Mouse (Mus musculus) limb, embryonic 13.5 days (tissue): ENCODE measurements around the gene Abl1. TPM values are rescaled to one million over a fixed set of nuclear protein-coding genes. Genes with fewer than 3 reads are reported as not detected.

Source experiments
- ATAC-seq: fragments of 200-750 bp; cut with Nextera tagmentation; 2 replicates; pipeline ENCODE4 v1.8.0; 2017; ENCODE audit warnings: low read depth, moderate number of reproducible peaks, moderate TSS enrichment; ENCODE audit not compliant: low FRiP score
- H3K27ac ChIP-seq: fragments of 300-500 bp; sonication (generic); 2 replicates; pipeline ENCODE4 v1.5.1; 2015; ENCODE audit warnings: inconsistent platforms, mild to moderate bottlenecking, moderate library complexity
- H3K27me3 ChIP-seq: fragments of 300-500 bp; sonication (generic); 2 replicates; pipeline ENCODE4 v1.6.1; 2015; ENCODE audit warnings: mild to moderate bottlenecking, inconsistent platforms
- H3K36me3 ChIP-seq: fragments of 300-500 bp; sonication (generic); 2 replicates; pipeline ENCODE4 v1.6.1; 2015; ENCODE audit warnings: inconsistent platforms, mild to moderate bottlenecking, moderate library complexity
- H3K4me1 ChIP-seq: fragments of 300-500 bp; sonication (generic); 2 replicates; pipeline ENCODE4 v1.6.1; 2015; ENCODE audit warnings: inconsistent platforms
- H3K4me2 ChIP-seq: fragments of 300-500 bp; sonication (generic); replicated peaks from 2 replicates; pipeline ENCODE4 v1.6.1; 2015; ENCODE audit warnings: inconsistent platforms, mild to moderate bottlenecking, moderate library complexity
- H3K4me3 ChIP-seq: fragments of 300-500 bp; sonication (generic); 2 replicates; pipeline ENCODE4 v1.5.1; 2015; ENCODE audit warnings: moderate library complexity, mild to moderate bottlenecking, inconsistent platforms
- H3K9ac ChIP-seq: fragments of 300-500 bp; sonication (generic); 2 replicates; pipeline ENCODE4 v1.6.1; 2015; ENCODE audit warnings: mild to moderate bottlenecking, inconsistent platforms
- H3K9me3 ChIP-seq: fragments of 300-500 bp; sonication (generic); 2 replicates; pipeline ENCODE4 v1.6.1; 2016; ENCODE audit warnings: inconsistent platforms
- WGBS: fragments of 180-500 bp; shearing (Covaris S2); methylation state at CpG from one replicate; pipeline ENCODE4 v1.1.7; 2015; 5-methylcytosine and 5-hydroxymethylcytosine counted together
- polyA plus RNA-seq: library from polyadenylated mRNA; unstranded; fragments of >200 nt; fragmentation: Nextera tagmentation; extraction: Ambion mirVana; gene quantifications from 2 replicates; pipeline ENCODE4 v1.2.1, GENCODE M21; 2015

Abl1 gene
- polyA plus RNA-seq, 1 experiment from 2014 or later: 55.9 TPM

DNA sequence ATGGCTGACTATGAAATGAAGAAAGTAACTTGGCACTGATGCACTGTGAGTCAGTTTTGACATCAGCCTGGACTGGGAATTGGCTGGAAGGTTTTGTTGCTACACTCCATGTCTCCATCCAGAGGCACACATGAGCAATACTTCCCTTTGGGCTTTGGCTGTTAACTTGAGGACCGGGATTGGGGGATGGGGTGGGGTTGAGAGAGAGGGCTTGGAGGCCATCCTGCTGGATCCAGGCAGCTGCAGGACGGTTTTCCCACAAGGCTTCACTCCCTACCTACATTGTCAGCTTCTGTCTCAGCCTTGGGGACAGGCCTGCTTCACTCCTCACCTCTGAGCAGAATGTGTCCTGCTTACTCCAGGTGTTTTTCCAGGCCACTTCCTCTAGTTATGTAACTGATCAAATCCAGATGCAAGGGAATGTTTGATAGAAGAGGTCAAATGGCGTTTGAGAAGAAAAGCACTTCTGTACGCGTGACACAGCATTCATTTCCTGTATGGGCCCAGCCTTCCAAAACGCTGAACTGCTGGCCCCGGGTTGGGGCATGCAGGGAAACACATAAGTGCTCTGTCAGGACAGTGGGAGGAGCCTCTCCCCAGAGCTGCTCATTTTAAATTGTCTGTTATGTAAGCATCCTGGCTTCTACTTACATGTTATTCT is 82.7 kb downstream of the Abl1 start:
- peak overlapping the region; percentile 74 for H3K27ac ChIP-seq
- peak overlapping the region; percentile 46 for H3K4me2 ChIP-seq
- H3K4me1 ChIP-seq: peaks cover 56% of the 10 kb centered on the region
- peaks cover 19% of the 10 kb centered on the region for H3K36me3 ChIP-seq
- H3K9me3 ChIP-seq: peaks cover 3% of the 10 kb centered on the region; the same call in 1 of the 2 replicates
- no peak overlapping the region for H3K4me3 ChIP-seq
- WGBS: 7% methylated on average over 7 of the region's 7 CpGs
- H3K27me3 ChIP-seq: no peaks in the 10 kb centered on the region
- peak; percentile 54; the same call in 1 of the 2 replicates for ATAC-seq
- no peak overlapping the region for H3K9ac ChIP-seq

DNA sequence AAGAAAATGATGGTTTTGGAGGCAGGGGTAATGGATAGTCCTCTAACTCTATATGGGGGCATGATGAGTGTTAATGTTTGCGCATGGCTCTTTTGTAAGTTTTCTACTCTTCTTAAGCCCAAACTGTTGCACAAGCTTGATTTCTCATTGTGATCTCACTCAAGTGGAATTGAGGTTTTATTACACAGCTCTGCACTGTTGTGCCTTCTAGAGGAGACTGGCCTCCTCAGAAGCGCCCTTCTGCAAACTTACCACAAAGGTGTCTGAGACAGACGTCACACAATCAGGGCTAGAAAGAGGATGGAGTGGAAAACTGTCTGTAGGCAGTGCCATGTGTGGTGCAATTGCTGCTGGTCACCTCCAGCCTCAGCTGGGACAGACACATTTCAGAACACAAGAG is 88.3 kb downstream of the Abl1 start:
- Histone ChIP-seq H3K4me1 (peaks cover 7% of the 10 kb centered on the region), H3K9ac (no peak overlapping the region), H3K9me3 (peaks cover 3% of the 10 kb centered on the region; the same call in 1 of the 2 replicates), H3K36me3 (peaks cover 72% of the 10 kb centered on the region), H3K4me2 (no peak overlapping the region), H3K27me3 (no peaks in the 10 kb centered on the region), H3K4me3 (no peak overlapping the region), H3K27ac (no peak overlapping the region)
- WGBS: 95% methylated on average over 3 of the region's 3 CpGs
- ATAC-seq: no peak

DNA sequence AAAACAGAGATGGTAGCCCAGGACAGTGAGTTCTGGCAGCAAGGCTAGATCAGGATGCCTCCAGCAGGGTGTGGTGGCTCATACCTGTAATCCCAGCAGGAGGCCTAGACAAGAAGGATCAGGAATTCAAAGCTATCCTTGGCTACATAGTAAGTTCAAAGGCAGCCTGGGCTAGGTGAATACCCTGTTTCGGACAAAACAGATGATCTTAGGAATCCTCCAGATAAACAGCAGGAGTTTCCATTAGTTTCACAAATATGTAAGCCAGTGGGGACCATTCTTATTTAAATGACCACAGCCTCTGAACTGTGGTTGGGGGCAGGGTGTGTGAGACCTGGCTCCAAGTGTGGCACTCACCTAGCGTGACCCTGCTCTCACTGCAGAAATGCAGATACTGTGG is 91.1 kb downstream of the Abl1 start:
- Histone ChIP-seq H3K9me3 (peaks cover 3% of the 10 kb centered on the region; the same call in 1 of the 2 replicates), H3K4me1 (no peaks in the 10 kb centered on the region; the same call in 1 of the 2 replicates), H3K4me3 (no peak overlapping the region), H3K4me2 (no peak overlapping the region), H3K36me3 (peaks cover 91% of the 10 kb centered on the region), H3K27ac (no peak overlapping the region; the same call in 1 of the 2 replicates), H3K9ac (no peak overlapping the region), H3K27me3 (no peaks in the 10 kb centered on the region)
- ATAC-seq: no peak
- WGBS: 92% methylated on average over 2 of the region's 2 CpGs

DNA sequence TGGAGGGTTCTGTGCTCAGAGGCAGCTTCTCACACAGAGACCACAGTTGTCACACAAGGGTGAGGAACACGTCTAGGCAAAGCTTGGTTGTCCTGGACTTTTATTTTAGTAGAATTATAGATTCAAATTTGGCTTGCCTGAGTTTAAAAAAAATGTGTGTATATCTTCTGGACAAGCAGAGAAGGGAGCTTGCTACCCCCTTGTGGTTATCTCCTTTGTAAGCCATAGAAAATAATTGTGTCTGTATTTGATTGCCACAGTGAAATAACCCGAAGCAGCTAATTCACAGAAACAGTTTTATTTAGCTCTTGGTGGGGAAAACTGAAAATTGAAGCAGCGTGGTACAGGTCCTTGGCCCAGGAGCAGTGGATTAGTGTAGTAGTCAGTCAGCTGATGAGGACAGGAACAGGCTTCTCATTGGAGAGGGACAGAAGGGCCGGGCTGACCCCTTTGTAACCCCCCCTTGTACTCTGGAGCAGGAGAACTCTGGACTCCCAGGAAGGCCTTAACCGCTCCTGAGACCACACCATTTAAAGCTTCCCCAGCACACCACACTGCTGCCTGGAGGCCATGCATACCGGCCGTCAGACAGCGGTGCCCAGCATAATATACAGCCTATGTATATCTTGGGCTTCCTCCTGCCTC is 94.9 kb downstream of the Abl1 start:
- H3K27ac ChIP-seq: no peak overlapping the region
- no peaks in the 10 kb centered on the region; the same call in 1 of the 2 replicates for H3K4me1 ChIP-seq
- H3K4me3 ChIP-seq: no peak overlapping the region
- ATAC-seq: no peak
- no peaks in the 10 kb centered on the region for H3K9me3 ChIP-seq
- H3K36me3 ChIP-seq: peaks cover 100% of the 10 kb centered on the region
- H3K9ac ChIP-seq: no peak overlapping the region
- no peaks in the 10 kb centered on the region for H3K27me3 ChIP-seq
- H3K4me2 ChIP-seq: no peak overlapping the region
- 73% methylated on average over 8 of the region's 8 CpGs for WGBS

DNA sequence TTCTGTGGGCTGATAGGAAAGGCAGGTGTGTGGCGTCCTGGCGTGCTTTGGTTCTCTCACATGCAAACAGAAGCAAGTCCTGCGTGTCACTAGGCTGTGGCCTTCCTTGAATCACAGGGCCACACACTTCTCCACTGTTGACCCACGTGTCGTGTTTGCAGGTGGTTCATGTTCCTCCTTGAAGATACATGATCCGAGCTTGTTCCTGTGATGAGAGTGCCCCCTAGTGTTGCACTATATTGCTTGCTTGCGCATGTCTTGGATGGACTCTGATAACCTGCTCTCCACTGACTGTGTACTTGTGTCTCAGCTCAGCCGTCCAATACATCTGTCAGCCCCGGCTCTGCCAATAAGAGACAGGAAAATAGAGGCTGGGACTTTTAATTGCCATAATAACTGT is 96.9 kb downstream of the Abl1 start:
- peak; percentile 28; the same call in 1 of the 2 replicates for ATAC-seq
- H3K36me3 ChIP-seq: peaks cover 100% of the 10 kb centered on the region

DNA sequence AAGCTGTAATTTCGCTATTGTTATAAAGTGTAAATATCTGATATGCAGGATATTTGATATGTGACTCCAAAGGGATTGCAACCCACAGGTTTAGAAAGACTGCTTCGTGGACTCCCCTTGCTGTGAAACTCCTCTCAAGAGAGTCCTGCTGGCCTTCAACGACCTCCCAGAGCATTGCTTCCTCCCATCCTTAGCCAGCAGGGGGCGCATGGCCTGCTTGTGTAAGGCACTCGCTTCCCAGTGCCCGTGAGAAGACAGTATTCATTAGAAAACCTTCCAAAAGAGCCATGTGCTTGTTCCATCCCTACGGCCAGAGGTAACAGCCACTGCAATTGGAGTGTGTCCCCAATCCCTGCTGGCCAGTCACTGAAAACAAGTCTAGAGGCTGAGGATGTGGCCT is 98.9 kb downstream of the Abl1 start:
- H3K36me3 ChIP-seq: peaks cover 100% of the 10 kb centered on the region
- no peak for ATAC-seq

More for the DNA sequence above, 96.9 kb downstream of the Abl1 start:
- Histone ChIP-seq H3K27me3 (no peaks in the 10 kb centered on the region), H3K4me3 (no peak overlapping the region), H3K9ac (no peak overlapping the region), H3K27ac (no peak overlapping the region), H3K4me1 (no peaks in the 10 kb centered on the region; the same call in 1 of the 2 replicates), H3K4me2 (no peak overlapping the region), H3K9me3 (no peaks in the 10 kb centered on the region)
- WGBS: 43% methylated on average over 9 of the region's 9 CpGs

DNA sequence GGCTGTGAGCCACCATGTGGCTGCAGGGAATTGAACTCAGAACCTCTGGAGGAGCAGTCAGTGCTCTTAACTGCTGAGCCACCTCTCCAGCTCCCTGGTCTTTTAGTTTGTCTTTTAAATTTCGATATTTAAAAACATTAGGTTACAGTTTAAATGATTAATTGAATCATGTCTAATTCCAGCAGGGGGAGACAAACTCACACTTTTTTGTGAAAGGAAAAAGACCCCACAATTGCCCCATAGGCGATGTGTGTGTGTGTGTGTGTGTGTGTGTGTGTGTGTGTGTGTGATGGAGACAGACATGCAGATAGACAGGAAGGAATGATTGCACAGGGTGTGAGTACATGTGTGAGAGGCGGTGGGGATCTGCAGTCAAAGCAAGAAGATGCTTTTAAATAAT is 100.1 kb downstream of the Abl1 start:
- H3K36me3 ChIP-seq: peaks cover 100% of the 10 kb centered on the region
- H3K9me3 ChIP-seq: no peaks in the 10 kb centered on the region
- no peak overlapping the region for H3K4me2 ChIP-seq
- no peak for ATAC-seq
- no peak overlapping the region for H3K9ac ChIP-seq
- 83% methylated on average over 3 of the region's 3 CpGs for WGBS
- no peak overlapping the region for H3K27ac ChIP-seq
- no peaks in the 10 kb centered on the region for H3K4me1 ChIP-seq
- H3K4me3 ChIP-seq: no peak overlapping the region
- H3K27me3 ChIP-seq: no peaks in the 10 kb centered on the region

More for the DNA sequence above, 98.9 kb downstream of the Abl1 start:
- H3K9me3 ChIP-seq: no peaks in the 10 kb centered on the region
- H3K27ac ChIP-seq: no peak overlapping the region
- WGBS: 22% methylated on average over 7 of the region's 7 CpGs
- H3K4me3 ChIP-seq: no peak overlapping the region
- H3K4me2 ChIP-seq: no peak overlapping the region
- no peaks in the 10 kb centered on the region; the same call in 1 of the 2 replicates for H3K4me1 ChIP-seq
- no peak overlapping the region for H3K9ac ChIP-seq
- H3K27me3 ChIP-seq: no peaks in the 10 kb centered on the region

DNA sequence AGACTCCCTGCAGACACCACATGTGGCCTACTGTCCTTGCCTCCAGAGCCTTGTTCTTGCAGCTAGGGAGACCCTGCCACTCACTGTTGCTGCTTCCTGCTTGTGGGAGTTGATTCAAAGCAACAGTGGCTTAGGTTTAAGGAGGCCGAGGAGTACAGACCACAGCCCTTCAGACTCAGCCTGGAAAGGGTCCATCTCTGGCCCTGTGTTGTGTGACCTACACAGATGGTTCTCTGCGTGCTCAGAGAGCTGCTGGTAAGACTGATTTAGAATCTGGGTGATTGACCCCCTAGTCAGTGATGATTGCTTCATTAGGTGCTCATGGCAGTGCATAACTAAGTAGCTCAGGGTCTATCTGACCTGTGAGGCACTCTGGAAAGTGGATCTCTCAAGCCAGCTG is 101.0 kb downstream of the Abl1 start:
- no peak for ATAC-seq

DNA sequence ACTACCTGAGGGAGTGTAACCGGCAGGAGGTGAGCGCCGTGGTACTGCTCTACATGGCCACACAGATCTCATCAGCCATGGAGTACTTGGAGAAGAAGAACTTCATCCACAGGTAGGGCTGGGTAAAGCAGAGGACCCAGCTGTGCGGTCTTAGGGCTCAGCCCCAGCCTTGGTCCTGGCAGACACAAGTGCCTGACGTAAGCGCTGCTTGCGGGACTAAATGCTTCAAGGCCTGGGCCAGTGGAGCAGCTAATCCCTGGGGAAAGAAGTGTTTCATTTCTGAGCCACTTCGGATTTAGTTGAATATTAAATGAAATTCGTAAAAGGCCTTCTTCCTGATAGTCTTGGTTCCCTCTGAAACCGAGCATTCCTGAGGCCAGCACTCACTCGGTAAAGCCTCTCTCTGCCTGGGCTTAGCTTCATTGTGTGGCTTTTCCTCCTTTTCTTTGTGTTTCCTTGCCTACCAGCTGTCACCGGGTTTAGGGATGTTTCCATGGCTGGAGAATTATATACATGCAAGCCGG is 102.6 kb downstream of the Abl1 start:
- H3K4me3 ChIP-seq: no peak overlapping the region
- no peaks in the 10 kb centered on the region for H3K27me3 ChIP-seq
- WGBS: 82% methylated on average over 13 of the region's 13 CpGs
- no peaks in the 10 kb centered on the region for H3K4me1 ChIP-seq
- H3K27ac ChIP-seq: no peak overlapping the region; the same call in 1 of the 2 replicates
- no peaks in the 10 kb centered on the region for H3K9me3 ChIP-seq
- no peak overlapping the region for H3K9ac ChIP-seq
- H3K36me3 ChIP-seq: peaks cover 100% of the 10 kb centered on the region
- H3K4me2 ChIP-seq: no peak overlapping the region
- ATAC-seq: no peak

More for the DNA sequence above, 101.0 kb downstream of the Abl1 start:
- H3K27ac ChIP-seq: no peak overlapping the region
- H3K36me3 ChIP-seq: peaks cover 100% of the 10 kb centered on the region
- H3K9ac ChIP-seq: no peak overlapping the region
- H3K27me3 ChIP-seq: no peaks in the 10 kb centered on the region
- no peaks in the 10 kb centered on the region for H3K9me3 ChIP-seq
- WGBS: 93% methylated on average over 2 of the region's 2 CpGs
- no peak overlapping the region for H3K4me2 ChIP-seq
- H3K4me3 ChIP-seq: no peak overlapping the region
- H3K4me1 ChIP-seq: no peaks in the 10 kb centered on the region

DNA sequence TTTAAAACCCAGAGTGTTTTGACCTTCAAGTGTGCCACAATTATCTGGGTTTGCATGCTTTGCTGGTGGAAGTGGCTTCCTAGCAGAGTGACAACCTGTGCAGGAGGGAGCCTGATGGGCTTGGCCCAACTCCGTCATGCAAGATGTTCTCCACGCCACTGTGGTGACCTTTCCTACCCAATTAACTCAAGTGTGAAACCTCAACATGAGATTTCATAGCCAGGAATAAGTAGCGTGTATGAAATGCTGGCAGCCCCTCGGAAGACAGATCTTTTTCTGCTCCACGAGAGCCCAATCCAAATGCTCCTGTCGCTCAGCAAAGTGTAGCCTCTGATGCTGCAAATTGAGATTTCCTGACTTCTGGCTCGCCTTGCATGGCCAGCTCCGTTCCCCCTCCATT is 103.1 kb downstream of the Abl1 start:
- no peak overlapping the region; the same call in 1 of the 2 replicates for H3K27ac ChIP-seq
- H3K4me1 ChIP-seq: no peaks in the 10 kb centered on the region
- 89% methylated on average over 8 of the region's 8 CpGs for WGBS
- peaks cover 100% of the 10 kb centered on the region for H3K36me3 ChIP-seq
- no peaks in the 10 kb centered on the region for H3K9me3 ChIP-seq
- no peak overlapping the region for H3K9ac ChIP-seq
- H3K4me3 ChIP-seq: no peak overlapping the region
- no peak overlapping the region for H3K4me2 ChIP-seq
- no peaks in the 10 kb centered on the region for H3K27me3 ChIP-seq
- ATAC-seq: no peak

DNA sequence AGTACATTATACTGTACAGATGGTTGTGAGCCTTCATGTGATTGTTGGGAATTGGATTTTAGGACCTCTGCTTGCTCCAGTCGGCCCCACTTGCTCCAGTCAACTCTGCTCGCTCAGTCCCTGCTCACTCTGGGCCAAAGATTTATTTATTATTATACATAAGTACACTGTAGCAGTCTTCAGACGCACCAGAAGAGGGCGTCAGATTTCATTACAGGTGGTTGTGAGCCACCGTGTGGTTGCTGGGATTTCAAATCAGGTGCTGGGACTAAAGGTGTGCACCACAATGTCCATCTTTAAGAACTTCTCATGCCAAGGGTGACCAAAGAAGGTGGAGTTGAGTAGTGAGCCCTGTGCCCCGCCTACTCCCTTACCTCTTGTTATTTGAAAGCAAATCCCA is 104.4 kb downstream of the Abl1 start:
- no peaks in the 10 kb centered on the region for H3K27me3 ChIP-seq
- WGBS: 80% methylated on average over 6 of the region's 6 CpGs
- H3K36me3 ChIP-seq: peaks cover 100% of the 10 kb centered on the region
- H3K4me2 ChIP-seq: no peak overlapping the region
- H3K4me1 ChIP-seq: no peaks in the 10 kb centered on the region
- H3K4me3 ChIP-seq: no peak overlapping the region
- H3K9ac ChIP-seq: no peak overlapping the region
- H3K9me3 ChIP-seq: no peaks in the 10 kb centered on the region
- no peak for ATAC-seq
- H3K27ac ChIP-seq: no peak overlapping the region

DNA sequence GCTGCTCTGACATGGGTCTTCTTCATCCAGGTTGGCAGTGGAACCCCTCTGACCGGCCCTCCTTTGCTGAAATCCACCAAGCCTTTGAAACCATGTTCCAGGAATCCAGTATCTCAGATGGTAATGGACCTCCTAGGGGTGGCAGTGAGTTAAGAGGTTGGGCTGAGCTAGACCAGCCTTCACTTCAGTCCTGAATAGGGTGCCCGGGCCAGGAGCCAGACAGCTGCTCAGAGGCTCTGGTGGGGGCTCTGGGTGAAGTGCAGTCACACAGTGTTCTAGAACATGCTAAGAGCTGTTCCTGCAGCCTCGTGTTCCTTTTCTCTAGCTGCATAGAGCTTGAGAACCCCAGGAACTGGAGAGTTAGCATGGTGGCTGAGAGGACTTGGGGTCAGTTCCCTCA is 108.8 kb downstream of the Abl1 start:
- no peak for ATAC-seq
- Histone ChIP-seq H3K4me3 (no peak overlapping the region), H3K9me3 (no peaks in the 10 kb centered on the region), H3K4me1 (no peaks in the 10 kb centered on the region), H3K27me3 (no peaks in the 10 kb centered on the region), H3K9ac (no peak overlapping the region), H3K27ac (no peak overlapping the region), H3K4me2 (no peak overlapping the region), H3K36me3 (peaks cover 100% of the 10 kb centered on the region)
- WGBS: 89% methylated on average over 3 of the region's 3 CpGs
